Mouse (Mus musculus): ENCODE measurements around the gene Tmem50b. TPM values are rescaled to one million over a fixed set of nuclear protein-coding genes. Genes with fewer than 3 reads are reported as not detected.

Tmem50b gene
- polyA plus RNA-seq, 1 experiment from 2014 or later: 31.6 TPM

DNA sequence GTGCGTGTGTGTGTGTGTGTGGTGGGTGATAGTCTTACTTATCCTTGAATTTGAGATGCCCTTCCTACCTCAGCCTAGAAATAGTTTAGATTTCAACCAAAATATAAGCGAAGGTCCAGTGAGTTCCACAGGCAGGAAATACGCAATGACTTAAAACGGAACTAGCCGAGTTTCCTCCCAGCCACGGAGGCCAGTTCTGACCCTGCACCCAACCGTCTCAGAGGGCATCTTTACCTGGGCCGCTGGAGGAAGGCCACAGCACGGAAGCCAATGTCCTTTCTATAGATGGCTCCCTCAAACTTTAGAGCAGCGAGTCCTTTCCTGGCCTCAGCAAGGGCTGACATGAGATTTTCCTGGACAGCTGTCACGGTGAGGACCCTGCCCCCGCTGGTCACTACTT, 36.0 kb upstream of the Tmem50b start:
- DNase-seq (ENCODE audit: low spot score): no peak

DNA sequence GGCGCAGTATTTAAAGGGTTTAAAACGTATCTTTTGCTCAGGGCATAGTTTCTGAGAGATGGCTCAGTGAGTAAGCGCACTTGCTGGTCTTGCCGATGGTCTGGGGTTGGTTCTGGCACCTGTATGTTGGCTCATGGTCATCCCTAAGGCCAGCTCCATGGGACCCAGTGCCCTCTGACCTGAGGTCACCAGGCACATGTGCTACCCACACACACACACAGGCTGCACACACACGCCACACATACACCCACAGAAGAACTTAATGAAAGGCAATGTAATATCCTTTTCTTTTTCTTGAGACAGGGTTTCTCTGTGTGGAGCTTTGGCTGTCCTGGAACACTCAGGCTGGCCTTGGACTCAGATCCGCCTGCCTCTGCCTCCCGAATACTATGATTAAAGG, 35.3 kb upstream of the Tmem50b start:
- no peak overlapping the region for H3K4me2 ChIP-seq (ENCODE audit: low read depth, severe bottlenecking)
- H3K4me1 ChIP-seq (ENCODE audit: control insufficient read depth, insufficient read depth, low read length): no peaks in the 10 kb centered on the region
- ATAC-seq (ENCODE audit: insufficient number of reproducible peaks, low FRiP score, low TSS enrichment, low read depth): no peak
- H3K36me3 ChIP-seq (ENCODE audit: control insufficient read depth, insufficient read depth, low read length): peaks cover 29% of the 10 kb centered on the region
- no peak overlapping the region for H3K9ac ChIP-seq (ENCODE audit: low read length)
- no peak overlapping the region for H3K27ac ChIP-seq (replicated peaks; ENCODE audit: low read depth, low read length)
- no peaks in the 10 kb centered on the region for H3K27me3 ChIP-seq (ENCODE audit: control insufficient read depth, insufficient read depth, low read length)
- WGBS: 94% methylated on average over 7 of the region's 7 CpGs
- no peaks in the 10 kb centered on the region for H3K9me3 ChIP-seq (ENCODE audit: control insufficient read depth, low read length)
- no peak for DNase-seq (ENCODE audit: low spot score)
- no peak overlapping the region for H3K4me3 ChIP-seq (ENCODE audit: low read depth, low read length)

More for the DNA sequence above, 36.0 kb upstream of the Tmem50b start:
- Histone ChIP-seq H3K9me3 (ENCODE audit: control insufficient read depth, low read length) (no peaks in the 10 kb centered on the region), H3K4me1 (ENCODE audit: control insufficient read depth, insufficient read depth, low read length) (no peaks in the 10 kb centered on the region), H3K4me3 (ENCODE audit: low read depth, low read length) (no peak overlapping the region), H3K27ac (replicated peaks; ENCODE audit: low read depth, low read length) (no peak overlapping the region), H3K27me3 (ENCODE audit: control insufficient read depth, insufficient read depth, low read length) (no peaks in the 10 kb centered on the region), H3K36me3 (ENCODE audit: control insufficient read depth, insufficient read depth, low read length) (peaks cover 29% of the 10 kb centered on the region), H3K4me2 (ENCODE audit: low read depth, severe bottlenecking) (no peak overlapping the region), H3K9ac (ENCODE audit: low read length) (no peak overlapping the region)
- no peak for ATAC-seq (ENCODE audit: insufficient number of reproducible peaks, low FRiP score, low TSS enrichment, low read depth)
- 91% methylated on average over 12 of the region's 12 CpGs for WGBS

DNA sequence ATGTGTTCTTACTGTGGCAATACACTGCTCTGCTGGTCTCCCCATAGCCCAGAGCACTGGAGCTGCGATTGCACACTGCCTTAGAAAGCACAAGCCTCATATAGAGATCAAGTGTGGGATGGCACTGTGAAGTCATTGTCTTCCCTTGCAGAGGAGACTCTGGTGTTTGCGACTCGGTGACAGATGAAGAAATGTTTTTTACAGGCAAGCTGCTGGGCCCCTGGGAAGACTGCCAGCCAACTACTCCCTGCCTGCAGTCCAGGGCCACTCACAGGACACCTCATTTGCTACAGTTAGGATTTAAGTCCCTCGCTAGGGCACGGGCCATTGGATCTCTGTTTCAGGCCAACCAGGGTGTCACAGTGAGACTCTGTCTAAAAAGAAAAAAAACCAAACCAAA, 34.8 kb upstream of the Tmem50b start:
- no peak for DNase-seq (ENCODE audit: low spot score)
- no peak overlapping the region for H3K4me3 ChIP-seq (ENCODE audit: low read depth, low read length)
- 90% methylated on average over 5 of the region's 5 CpGs for WGBS
- no peaks in the 10 kb centered on the region for H3K27me3 ChIP-seq (ENCODE audit: control insufficient read depth, insufficient read depth, low read length)
- H3K27ac ChIP-seq (replicated peaks; ENCODE audit: low read depth, low read length): no peak overlapping the region
- no peaks in the 10 kb centered on the region for H3K9me3 ChIP-seq (ENCODE audit: control insufficient read depth, low read length)
- H3K36me3 ChIP-seq (ENCODE audit: control insufficient read depth, insufficient read depth, low read length): peaks cover 24% of the 10 kb centered on the region
- no peak for ATAC-seq (ENCODE audit: insufficient number of reproducible peaks, low FRiP score, low TSS enrichment, low read depth)
- no peak overlapping the region for H3K9ac ChIP-seq (ENCODE audit: low read length)
- no peak overlapping the region for H3K4me2 ChIP-seq (ENCODE audit: low read depth, severe bottlenecking)
- H3K4me1 ChIP-seq (ENCODE audit: control insufficient read depth, insufficient read depth, low read length): no peaks in the 10 kb centered on the region

DNA sequence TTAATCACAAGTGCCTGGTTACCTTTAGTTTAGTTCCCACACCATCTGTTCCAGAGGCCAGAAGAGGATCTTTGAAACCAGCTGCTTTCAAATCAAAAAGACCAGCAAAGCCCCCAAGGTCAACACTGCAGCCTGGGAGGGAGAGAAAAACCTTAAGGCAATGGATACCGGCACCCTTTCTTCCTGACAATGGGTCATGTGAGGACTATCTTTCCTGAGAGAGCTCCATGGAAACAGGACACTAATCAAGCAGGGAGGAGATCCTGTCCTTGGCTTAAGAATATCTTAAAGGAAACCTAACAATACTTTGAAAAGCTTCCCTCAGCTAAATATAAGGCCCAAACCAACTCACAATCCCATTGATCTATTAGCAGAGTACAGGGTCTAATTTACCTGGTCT, 33.0 kb upstream of the Tmem50b start:
- WGBS: 79% methylated on average over 1 of the region's 1 CpGs

DNA sequence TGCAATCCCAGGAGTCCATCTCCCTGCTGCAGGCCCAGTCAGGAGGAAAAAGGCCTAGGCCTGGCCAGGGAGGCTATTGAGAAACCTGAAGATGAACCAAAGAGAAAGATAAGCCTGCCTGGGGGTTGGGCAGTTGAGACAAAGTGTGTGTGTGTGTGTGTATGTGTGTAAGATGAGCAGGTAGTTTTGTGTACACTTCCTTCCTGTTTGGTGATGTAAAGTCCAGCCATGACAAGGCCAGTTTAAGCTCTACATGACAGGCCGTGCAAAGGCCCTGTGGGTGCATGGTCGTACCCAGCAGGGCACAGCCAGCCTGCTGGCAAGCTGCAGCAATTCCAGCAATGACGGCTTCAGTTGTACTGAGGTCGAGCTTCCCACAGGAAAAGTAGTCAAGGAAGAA, 32.1 kb upstream of the Tmem50b start:
- no peaks in the 10 kb centered on the region for H3K9me3 ChIP-seq (ENCODE audit: control insufficient read depth, low read length)
- ATAC-seq (ENCODE audit: insufficient number of reproducible peaks, low FRiP score, low TSS enrichment, low read depth): no peak
- H3K36me3 ChIP-seq (ENCODE audit: control insufficient read depth, insufficient read depth, low read length): peaks cover 24% of the 10 kb centered on the region
- no peak overlapping the region for H3K27ac ChIP-seq (replicated peaks; ENCODE audit: low read depth, low read length)
- H3K4me3 ChIP-seq (ENCODE audit: low read depth, low read length): no peak overlapping the region
- H3K4me2 ChIP-seq (ENCODE audit: low read depth, severe bottlenecking): no peak overlapping the region
- no peak for DNase-seq (ENCODE audit: low spot score)
- H3K4me1 ChIP-seq (ENCODE audit: control insufficient read depth, insufficient read depth, low read length): no peaks in the 10 kb centered on the region
- no peaks in the 10 kb centered on the region for H3K27me3 ChIP-seq (ENCODE audit: control insufficient read depth, insufficient read depth, low read length)
- no peak overlapping the region for H3K9ac ChIP-seq (ENCODE audit: low read length)
- WGBS: 84% methylated on average over 4 of the region's 4 CpGs

More for the DNA sequence above, 33.0 kb upstream of the Tmem50b start:
- H3K27ac ChIP-seq (replicated peaks; ENCODE audit: low read depth, low read length): no peak overlapping the region
- H3K4me3 ChIP-seq (ENCODE audit: low read depth, low read length): no peak overlapping the region
- no peak overlapping the region for H3K4me2 ChIP-seq (ENCODE audit: low read depth, severe bottlenecking)
- H3K4me1 ChIP-seq (ENCODE audit: control insufficient read depth, insufficient read depth, low read length): no peaks in the 10 kb centered on the region
- H3K9me3 ChIP-seq (ENCODE audit: control insufficient read depth, low read length): no peaks in the 10 kb centered on the region
- no peaks in the 10 kb centered on the region for H3K27me3 ChIP-seq (ENCODE audit: control insufficient read depth, insufficient read depth, low read length)
- DNase-seq (ENCODE audit: low spot score) (no peak), ATAC-seq (ENCODE audit: insufficient number of reproducible peaks, low FRiP score, low TSS enrichment, low read depth) (no peak)
- H3K9ac ChIP-seq (ENCODE audit: low read length): no peak overlapping the region
- H3K36me3 ChIP-seq (ENCODE audit: control insufficient read depth, insufficient read depth, low read length): peaks cover 20% of the 10 kb centered on the region

DNA sequence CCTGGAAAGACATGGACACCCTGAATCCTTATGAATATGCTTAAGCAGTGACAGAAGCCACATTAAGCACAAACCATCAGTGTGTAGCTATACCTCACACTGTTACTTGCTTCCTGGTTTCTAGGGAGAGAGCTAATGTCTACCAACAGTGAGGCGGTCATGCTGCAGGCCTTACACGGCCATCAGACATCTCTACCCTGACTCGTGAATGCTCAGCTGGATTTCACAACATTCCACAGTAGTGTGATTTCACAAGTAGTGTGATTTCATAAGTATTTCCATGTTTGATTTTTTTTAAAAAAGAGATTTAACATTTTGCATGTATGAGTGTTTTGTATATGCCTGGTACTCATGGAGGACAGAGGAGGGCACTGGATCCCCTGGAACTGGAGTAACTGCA, 31.1 kb upstream of the Tmem50b start:
- WGBS: 88% methylated on average over 3 of the region's 3 CpGs
- no peaks in the 10 kb centered on the region for H3K27me3 ChIP-seq (ENCODE audit: control insufficient read depth, insufficient read depth, low read length)
- no peaks in the 10 kb centered on the region for H3K4me1 ChIP-seq (ENCODE audit: control insufficient read depth, insufficient read depth, low read length)
- ATAC-seq (ENCODE audit: insufficient number of reproducible peaks, low FRiP score, low TSS enrichment, low read depth) (no peak), DNase-seq (ENCODE audit: low spot score) (no peak)
- no peak overlapping the region for H3K4me2 ChIP-seq (ENCODE audit: low read depth, severe bottlenecking)
- H3K27ac ChIP-seq (replicated peaks; ENCODE audit: low read depth, low read length): no peak overlapping the region
- no peak overlapping the region for H3K4me3 ChIP-seq (ENCODE audit: low read depth, low read length)
- no peak overlapping the region for H3K9ac ChIP-seq (ENCODE audit: low read length)
- peaks cover 24% of the 10 kb centered on the region for H3K36me3 ChIP-seq (ENCODE audit: control insufficient read depth, insufficient read depth, low read length)
- no peaks in the 10 kb centered on the region for H3K9me3 ChIP-seq (ENCODE audit: control insufficient read depth, low read length)

DNA sequence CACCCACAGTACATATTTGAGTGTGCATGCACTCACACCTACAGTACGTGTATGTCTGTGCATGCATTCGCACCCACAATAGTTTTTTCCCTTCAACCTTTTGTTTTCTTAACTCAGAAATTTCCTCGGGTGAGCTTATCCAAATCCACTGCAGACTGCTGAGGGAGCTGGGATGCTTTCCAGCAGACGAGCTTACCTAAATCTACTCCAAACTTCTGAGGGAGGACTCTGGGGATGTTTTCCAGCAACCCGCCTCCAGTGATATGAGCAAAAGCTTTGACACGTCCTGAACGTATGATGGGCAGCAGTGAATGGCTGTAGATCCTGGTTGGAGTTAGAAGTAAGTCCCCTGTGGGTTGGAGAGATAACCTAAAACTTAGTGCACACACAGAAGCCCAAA, 30.2 kb upstream of the Tmem50b start:
- DNase-seq (ENCODE audit: low spot score) (no peak), ATAC-seq (ENCODE audit: insufficient number of reproducible peaks, low FRiP score, low TSS enrichment, low read depth) (no peak)
- WGBS: 89% methylated on average over 7 of the region's 7 CpGs
- Histone ChIP-seq H3K4me2 (ENCODE audit: low read depth, severe bottlenecking) (no peak overlapping the region), H3K4me3 (ENCODE audit: low read depth, low read length) (no peak overlapping the region), H3K36me3 (ENCODE audit: control insufficient read depth, insufficient read depth, low read length) (peaks cover 25% of the 10 kb centered on the region), H3K9me3 (ENCODE audit: control insufficient read depth, low read length) (no peaks in the 10 kb centered on the region), H3K9ac (ENCODE audit: low read length) (no peak overlapping the region), H3K4me1 (ENCODE audit: control insufficient read depth, insufficient read depth, low read length) (no peaks in the 10 kb centered on the region), H3K27ac (replicated peaks; ENCODE audit: low read depth, low read length) (no peak overlapping the region), H3K27me3 (ENCODE audit: control insufficient read depth, insufficient read depth, low read length) (no peaks in the 10 kb centered on the region)

DNA sequence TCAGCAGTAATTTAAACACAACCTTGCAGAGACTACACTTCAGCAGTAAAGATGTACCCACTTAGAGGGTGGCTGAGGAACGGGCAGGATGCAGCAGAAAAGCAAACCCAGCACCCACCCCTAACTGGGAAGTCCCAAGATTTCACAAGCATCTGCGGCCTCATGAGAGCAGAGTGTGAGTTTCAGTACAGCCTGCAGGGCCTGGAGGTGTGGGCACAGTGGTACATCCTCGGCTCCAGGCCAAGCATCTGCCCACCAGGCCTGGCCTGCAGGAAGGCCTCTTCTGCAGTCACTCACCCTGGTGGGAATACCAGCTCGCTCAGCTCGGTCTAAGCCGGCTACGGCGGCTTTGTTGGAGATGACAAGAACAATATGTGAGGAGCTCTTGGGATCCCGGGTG, 25.5 kb upstream of the Tmem50b start:
- Histone ChIP-seq H3K4me1 (ENCODE audit: control insufficient read depth, insufficient read depth, low read length) (no peaks in the 10 kb centered on the region), H3K4me3 (ENCODE audit: low read depth, low read length) (no peak overlapping the region), H3K27me3 (ENCODE audit: control insufficient read depth, insufficient read depth, low read length) (no peaks in the 10 kb centered on the region), H3K36me3 (ENCODE audit: control insufficient read depth, insufficient read depth, low read length) (peaks cover 19% of the 10 kb centered on the region), H3K4me2 (ENCODE audit: low read depth, severe bottlenecking) (no peak overlapping the region), H3K9ac (ENCODE audit: low read length) (no peak overlapping the region), H3K9me3 (ENCODE audit: control insufficient read depth, low read length) (no peaks in the 10 kb centered on the region), H3K27ac (replicated peaks; ENCODE audit: low read depth, low read length) (no peak overlapping the region)
- DNase-seq (ENCODE audit: low spot score) (no peak), ATAC-seq (ENCODE audit: insufficient number of reproducible peaks, low FRiP score, low TSS enrichment, low read depth) (no peak)
- 94% methylated on average over 9 of the region's 9 CpGs for whole genome bisulfite sequencing

- Histone ChIP-seq H3K36me3 (ENCODE audit: control insufficient read depth, insufficient read depth, low read length) (peaks cover 19% of the 10 kb centered on the region), H3K9me3 (ENCODE audit: control insufficient read depth, low read length) (no peaks in the 10 kb centered on the region), H3K4me3 (ENCODE audit: low read depth, low read length) (no peak overlapping the region), H3K9ac (ENCODE audit: low read length) (no peak overlapping the region), H3K27me3 (ENCODE audit: control insufficient read depth, insufficient read depth, low read length) (no peaks in the 10 kb centered on the region), H3K4me2 (ENCODE audit: low read depth, severe bottlenecking) (no peak overlapping the region), H3K27ac (replicated peaks; ENCODE audit: low read depth, low read length) (no peak overlapping the region), H3K4me1 (ENCODE audit: control insufficient read depth, insufficient read depth, low read length) (no peaks in the 10 kb centered on the region)
- WGBS: 92% methylated on average over 11 of the region's 11 CpGs
- ATAC-seq (ENCODE audit: insufficient number of reproducible peaks, low FRiP score, low TSS enrichment, low read depth) (no peak), DNase-seq (ENCODE audit: low spot score) (no peak)
These were observed 23.4 kb upstream of the Tmem50b start for GRCm38 (mm10) chr16:91620991-91621390.
